Mouse (Mus musculus): ENCODE data around the gene Rerg. TPM values are rescaled to one million over a fixed set of nuclear protein-coding genes. Genes with fewer than 3 reads are reported as not detected.

The Rerg gene
- polyA plus RNA-seq, 1 experiment from 2014 or later: 1.6 TPM

DNA sequence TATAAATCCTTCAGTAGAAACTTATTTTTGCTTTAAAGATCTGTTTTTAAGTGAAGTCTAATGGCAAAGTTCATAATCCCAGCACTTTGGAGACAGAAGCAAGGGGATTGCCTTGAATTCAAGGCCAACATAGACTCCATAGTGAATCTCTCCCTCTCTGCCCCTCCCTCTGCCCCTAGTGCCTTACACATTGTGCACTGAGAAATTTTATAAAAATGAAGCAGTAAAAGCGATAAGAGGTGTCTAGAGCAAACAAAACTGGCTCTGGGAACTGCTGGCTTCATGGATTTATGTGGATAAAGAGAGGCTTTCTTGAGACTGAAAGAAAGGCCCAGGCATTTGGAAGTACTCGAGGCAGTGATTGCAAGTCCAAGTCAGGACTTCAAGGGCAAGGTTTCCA lies 145.8 kb downstream of the Rerg start:
- Histone ChIP-seq H3K27me3 (ENCODE audit: control insufficient read depth, insufficient read depth, low read length) (no peaks in the 10 kb centered on the region), H3K27ac (ENCODE audit: low read depth, low read length) (no peak overlapping the region), H3K9me3 (ENCODE audit: control insufficient read depth, low read length) (no peaks in the 10 kb centered on the region), H3K4me2 (ENCODE audit: low read depth, low read length, severe bottlenecking) (no peak overlapping the region), H3K9ac (ENCODE audit: low read length) (no peak overlapping the region), H3K36me3 (ENCODE audit: control insufficient read depth, insufficient read depth, low read length) (no peaks in the 10 kb centered on the region), H3K4me1 (replicated peaks; ENCODE audit: control insufficient read depth, insufficient read depth, low read length) (no peaks in the 10 kb centered on the region), H3K4me3 (ENCODE audit: low read depth, low read length) (no peak overlapping the region)
- WGBS: 87% methylated on average over 2 of the region's 2 CpGs
- ATAC-seq (replicated peaks; ENCODE audit: low FRiP score): no peak
- DNase-seq (ENCODE audit: low spot score): no peak

DNA sequence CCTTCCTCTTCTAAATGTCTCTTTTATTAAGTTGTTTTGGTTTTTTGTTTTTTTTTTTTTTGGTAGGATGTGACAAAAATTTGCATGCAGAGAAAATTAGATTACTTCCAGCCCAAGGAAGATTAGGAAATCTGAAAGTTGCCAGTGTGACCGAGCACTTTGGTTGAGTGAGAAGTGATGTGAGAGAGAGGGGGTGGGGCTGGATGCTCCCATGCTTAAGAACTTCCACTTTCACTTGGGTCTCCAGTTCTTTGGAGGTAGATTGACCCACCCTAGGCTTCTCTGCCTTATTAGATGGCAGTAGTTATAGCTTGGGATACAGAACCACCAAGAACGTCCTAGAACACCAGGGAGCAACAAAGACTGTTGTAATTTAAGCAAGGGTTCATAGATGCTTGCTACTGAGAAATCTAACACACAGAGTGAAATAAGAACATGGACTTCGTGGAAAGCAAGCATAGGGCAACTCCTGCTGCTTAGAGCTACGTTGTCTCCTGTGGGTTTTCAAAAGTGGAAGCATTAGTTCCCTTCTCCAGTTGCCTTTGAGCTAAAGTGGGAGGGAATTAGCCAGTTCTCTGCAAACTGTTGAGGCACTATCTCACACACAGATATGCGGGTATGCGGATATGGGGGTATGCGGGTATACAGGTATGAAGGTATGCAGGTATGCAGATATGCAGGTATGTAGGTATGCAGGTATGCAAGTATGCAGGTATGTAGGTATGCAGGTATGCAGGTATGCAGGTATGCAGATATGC lies 152.9 kb downstream of the Rerg start:
- ATAC-seq (replicated peaks; ENCODE audit: low FRiP score) (no peak), DNase-seq (ENCODE audit: low spot score) (no peak)
- 90% methylated on average over 7 of the region's 7 CpGs for WGBS
- Histone ChIP-seq H3K4me2 (ENCODE audit: low read depth, low read length, severe bottlenecking) (no peak overlapping the region), H3K4me3 (ENCODE audit: low read depth, low read length) (no peak overlapping the region), H3K4me1 (replicated peaks; ENCODE audit: control insufficient read depth, insufficient read depth, low read length) (no peaks in the 10 kb centered on the region), H3K27ac (ENCODE audit: low read depth, low read length) (no peak overlapping the region), H3K9ac (ENCODE audit: low read length) (no peak overlapping the region), H3K36me3 (ENCODE audit: control insufficient read depth, insufficient read depth, low read length) (no peaks in the 10 kb centered on the region), H3K9me3 (ENCODE audit: control insufficient read depth, low read length) (no peaks in the 10 kb centered on the region), H3K27me3 (ENCODE audit: control insufficient read depth, insufficient read depth, low read length) (no peaks in the 10 kb centered on the region)

- Histone ChIP-seq H3K4me1 (replicated peaks; ENCODE audit: control insufficient read depth, insufficient read depth, low read length) (no peaks in the 10 kb centered on the region), H3K9ac (ENCODE audit: low read length) (no peak overlapping the region), H3K4me3 (ENCODE audit: low read depth, low read length) (no peak overlapping the region), H3K9me3 (ENCODE audit: control insufficient read depth, low read length) (no peaks in the 10 kb centered on the region), H3K27me3 (ENCODE audit: control insufficient read depth, insufficient read depth, low read length) (no peaks in the 10 kb centered on the region), H3K4me2 (ENCODE audit: low read depth, low read length, severe bottlenecking) (no peak overlapping the region), H3K36me3 (ENCODE audit: control insufficient read depth, insufficient read depth, low read length) (no peaks in the 10 kb centered on the region), H3K27ac (ENCODE audit: low read depth, low read length) (no peak overlapping the region)
- no peak for ATAC-seq (replicated peaks; ENCODE audit: low FRiP score)
- WGBS: 80% methylated on average over 6 of the region's 6 CpGs
- no peak for DNase-seq (ENCODE audit: low spot score)
Measured at GRCm38 (mm10) chr6:137014346-137014745, 156.0 kb downstream of the Rerg start.

- Histone ChIP-seq H3K9ac (ENCODE audit: low read length) (no peak overlapping the region), H3K4me3 (ENCODE audit: low read depth, low read length) (no peak overlapping the region), H3K27me3 (ENCODE audit: control insufficient read depth, insufficient read depth, low read length) (no peaks in the 10 kb centered on the region), H3K36me3 (ENCODE audit: control insufficient read depth, insufficient read depth, low read length) (no peaks in the 10 kb centered on the region), H3K27ac (ENCODE audit: low read depth, low read length) (no peak overlapping the region), H3K9me3 (ENCODE audit: control insufficient read depth, low read length) (no peaks in the 10 kb centered on the region), H3K4me2 (ENCODE audit: low read depth, low read length, severe bottlenecking) (no peak overlapping the region), H3K4me1 (replicated peaks; ENCODE audit: control insufficient read depth, insufficient read depth, low read length) (no peaks in the 10 kb centered on the region)
- ATAC-seq (replicated peaks; ENCODE audit: low FRiP score) (no peak), DNase-seq (ENCODE audit: low spot score) (no peak)
- WGBS: 81% methylated on average over 5 of the region's 5 CpGs
Measured at GRCm38 (mm10) chr6:137011187-137011586, 159.1 kb downstream of the Rerg start.

Other genes with a start within 250 kb of the Rerg start
- not detected in 2 replicates for gene Erp27, start 248.3 kb downstream of the Rerg start, polyA plus RNA-seq (2014; fragmentation: Nextera tagmentation; extraction: Ambion mirVana)
- not detected in 2 replicates for gene Pde6h, start 246.7 kb downstream of the Rerg start, polyA plus RNA-seq (2014; fragmentation: Nextera tagmentation; extraction: Ambion mirVana)
- gene Arhgdib, start 228.6 kb downstream of the Rerg start, polyA plus RNA-seq (2014; fragmentation: Nextera tagmentation; extraction: Ambion mirVana): 21.3 and 25.2 TPM in 2 replicates
- 12.5 and 14.4 TPM in 2 replicates for gene Ptpro, start 81.8 kb upstream of the Rerg start, polyA plus RNA-seq (2014; fragmentation: Nextera tagmentation; extraction: Ambion mirVana)

All from forebrain, embryonic 11.5 days (tissue).